Mouse (Mus musculus) CH12.LX (cell line): ENCODE measurements at regions not wholly inside any gene's neighbourhood (a gene's known extent, or its start where the extent isn't known, plus 50 kb on each side); places are given as distances from the start of the nearest gene placed in this dataset.

Experiments
- DNase-seq: peaks from one replicate; pipeline ENCODE4 v3.0.0-alpha.2; 2013; ENCODE audit errors: extremely low read depth
- H3K27ac ChIP-seq: 2 replicates; pipeline ENCODE4 v1.5.1; 2012; ENCODE audit warnings: low read depth, mild to moderate bottlenecking, control low read depth, moderate library complexity; ENCODE audit not compliant: insufficient read depth
- H3K27me3 ChIP-seq: replicated peaks from 2 replicates; pipeline ENCODE3; 2012; ENCODE audit warnings: inconsistent platforms
- H3K36me3 ChIP-seq, 2 experiments: replicated peaks in 1 of 2; 2 replicates each; pipeline versions ENCODE3 to v1.6.1; 2012; ENCODE audit warnings: inconsistent platforms in 1 of 2, low read length in 1 of 2, mild to moderate bottlenecking in 1 of 2, mixed read lengths in 1 of 2, moderate library complexity in 1 of 2; ENCODE audit not compliant: control insufficient read depth in 1 of 2, insufficient read depth in 1 of 2
- H3K4me1 ChIP-seq, 2 experiments: 2 replicates each; pipeline ENCODE4 v1.6.1; 2012; ENCODE audit warnings: inconsistent platforms in 1 of 2, moderate library complexity in 1 of 2; ENCODE audit not compliant: insufficient read depth in 2 of 2, control insufficient read depth in 1 of 2
- H3K4me2 ChIP-seq: 2 replicates; pipeline ENCODE4 v1.6.1; 2012; ENCODE audit warnings: low read depth, mild to moderate bottlenecking, control low read depth; ENCODE audit not compliant: poor library complexity, insufficient read depth, severe bottlenecking
- H3K4me3 ChIP-seq, 3 experiments: fragments of 150-350 bp in 1 of 3; sonication (generic) in 1 of 3; replicated peaks in 1 of 3; 2 replicates each; pipeline versions ENCODE3 to v1.5.1; 2011 to 2012; ENCODE audit warnings: low read depth in 2 of 3, low read length in 2 of 3, mild to moderate bottlenecking in 2 of 3, moderate library complexity in 2 of 3, control low read depth in 1 of 3, improper control_type of control experiment in 1 of 3, inconsistent platforms in 1 of 3, mixed read lengths in 1 of 3; ENCODE audit not compliant: poor library complexity in 1 of 3
- H3K79me2 ChIP-seq: replicated peaks from 2 replicates; pipeline ENCODE4 v1.6.1; 2012; ENCODE audit warnings: mild to moderate bottlenecking, moderate library complexity; ENCODE audit not compliant: control insufficient read depth, poor library complexity, insufficient read depth, severe bottlenecking; ENCODE audit errors: extremely low read depth
- H3K9ac ChIP-seq: 2 replicates; pipeline ENCODE4 v1.6.1; 2012; ENCODE audit warnings: low read depth, mild to moderate bottlenecking, control low read depth, moderate library complexity; ENCODE audit not compliant: insufficient read depth
- H3K9me3 ChIP-seq: replicated peaks from 2 replicates; pipeline ENCODE3; 2012; ENCODE audit warnings: low read length, inconsistent platforms, mixed read lengths
- BHLHE40 ChIP-seq: IDR thresholded peaks from 2 replicates; pipeline ENCODE4 v1.6.1; 2011; ENCODE audit warnings: mild to moderate bottlenecking, low read depth, low read length, improper control_type of control experiment
- CHD2 ChIP-seq: IDR thresholded peaks from 2 replicates; pipeline ENCODE4 v1.6.1; 2011; ENCODE audit warnings: low read length, improper control_type of control experiment
- CTCF ChIP-seq, 2 experiments: IDR thresholded peaks in 1 of 2; conservative IDR thresholded peaks in 1 of 2; 2 replicates each; pipeline ENCODE4 v1.5.1; 2011 to 2012; ENCODE audit warnings: low read depth in 2 of 2, low read length in 2 of 2, improper control_type of control experiment in 1 of 2, inconsistent platforms in 1 of 2, mild to moderate bottlenecking in 1 of 2, moderate library complexity in 1 of 2
- E2F4 ChIP-seq: IDR thresholded peaks from 2 replicates; pipeline ENCODE4 v1.6.1; 2011; ENCODE audit warnings: low read depth, low read length, improper control_type of control experiment; ENCODE audit not compliant: insufficient replicate concordance
- EP300 ChIP-seq: IDR thresholded peaks from 2 replicates; pipeline ENCODE4 v1.6.1; 2011; ENCODE audit warnings: low read length, improper control_type of control experiment
- ETS1 ChIP-seq: conservative IDR thresholded peaks from 2 replicates; pipeline ENCODE4 v1.6.1; 2012; ENCODE audit warnings: low read depth, mild to moderate bottlenecking, inconsistent platforms, low read length, improper control_type of control experiment, moderate library complexity
- GABPA ChIP-seq: IDR thresholded peaks from 2 replicates; pipeline ENCODE4 v1.6.1; 2012; ENCODE audit warnings: low read depth, low read length, improper control_type of control experiment, inconsistent platforms; ENCODE audit not compliant: insufficient replicate concordance
- HCFC1 ChIP-seq: IDR thresholded peaks from 2 replicates; pipeline ENCODE4 v1.6.1; 2012; ENCODE audit warnings: low read depth, mild to moderate bottlenecking, inconsistent platforms, low read length, improper control_type of control experiment
- IRF4 ChIP-seq: IDR thresholded peaks from 2 replicates; pipeline ENCODE4 v1.6.1; 2014; ENCODE audit warnings: low read depth, mild to moderate bottlenecking, inconsistent platforms, low read length, improper control_type of control experiment
- JUN ChIP-seq: IDR thresholded peaks from 2 replicates; pipeline ENCODE4 v1.6.1; 2011; ENCODE audit warnings: low read depth, mild to moderate bottlenecking, low read length, improper control_type of control experiment, moderate library complexity; ENCODE audit not compliant: insufficient read depth
- JUND ChIP-seq: conservative IDR thresholded peaks from 2 replicates; pipeline ENCODE4 v1.6.1; 2011; ENCODE audit warnings: low read depth, low read length, improper control_type of control experiment
- KAT2A ChIP-seq: IDR thresholded peaks from 2 replicates; pipeline ENCODE4 v1.6.1; 2012; ENCODE audit warnings: low read length, improper control_type of control experiment, inconsistent platforms; ENCODE audit not compliant: insufficient replicate concordance
- MAX ChIP-seq: IDR thresholded peaks from 2 replicates; pipeline ENCODE4 v1.6.1; 2011; ENCODE audit warnings: low read length, improper control_type of control experiment
- MAZ ChIP-seq: IDR thresholded peaks from 2 replicates; pipeline ENCODE4 v1.6.1; 2012; ENCODE audit warnings: low read depth, mild to moderate bottlenecking, inconsistent platforms, low read length, improper control_type of control experiment, moderate library complexity
- NRF1 ChIP-seq: IDR thresholded peaks from 2 replicates; pipeline ENCODE4 v1.6.1; 2014; ENCODE audit warnings: low read depth, mild to moderate bottlenecking, inconsistent platforms, low read length, improper control_type of control experiment, moderate library complexity
- RAD21 ChIP-seq: IDR thresholded peaks from 2 replicates; pipeline ENCODE4 v1.6.1; 2011; ENCODE audit warnings: low read depth, mild to moderate bottlenecking, low read length, improper control_type of control experiment, moderate library complexity
- RCOR1 ChIP-seq: conservative IDR thresholded peaks from 2 replicates; pipeline ENCODE4 v1.6.1; 2012; ENCODE audit warnings: low read depth, mild to moderate bottlenecking, inconsistent platforms, low read length, improper control_type of control experiment
- SIN3A ChIP-seq: IDR thresholded peaks from 2 replicates; pipeline ENCODE4 v1.6.1; 2012; ENCODE audit warnings: low read length, improper control_type of control experiment, inconsistent platforms
- SMC3 ChIP-seq: IDR thresholded peaks from 2 replicates; pipeline ENCODE4 v1.6.1; 2011; ENCODE audit warnings: low read depth, low read length, improper control_type of control experiment
- TCF12 ChIP-seq: IDR thresholded peaks from 2 replicates; pipeline ENCODE4 v1.6.1; 2014; ENCODE audit warnings: low read depth, mild to moderate bottlenecking, inconsistent platforms, low read length, improper control_type of control experiment
- UBTF ChIP-seq: IDR thresholded peaks from 2 replicates; pipeline ENCODE4 v1.6.1; 2012; ENCODE audit warnings: low read depth, mild to moderate bottlenecking, inconsistent platforms, low read length, improper control_type of control experiment, moderate library complexity
- USF1 ChIP-seq: IDR thresholded peaks from 2 replicates; pipeline ENCODE4 v1.6.1; 2014; ENCODE audit warnings: low read depth, mild to moderate bottlenecking, inconsistent platforms, low read length, improper control_type of control experiment
- ZC3H11A ChIP-seq: IDR thresholded peaks from 2 replicates; pipeline ENCODE4 v1.6.1; 2012; ENCODE audit warnings: low read depth, mild to moderate bottlenecking, inconsistent platforms, low read length, improper control_type of control experiment
- ZKSCAN1 ChIP-seq: IDR thresholded peaks from 2 replicates; pipeline ENCODE4 v1.6.1; 2012; ENCODE audit warnings: low read depth, inconsistent platforms, low read length, improper control_type of control experiment, borderline replicate concordance
- ZMIZ1 ChIP-seq: IDR thresholded peaks from 2 replicates; pipeline ENCODE4 v1.6.1; 2012; ENCODE audit warnings: low read depth, mild to moderate bottlenecking, inconsistent platforms, low read length, improper control_type of control experiment
- dilution Hi-C: fragments of 300-500 bp; cut with MboI; formaldehyde crosslinking; loops from 2 replicates; pipeline ENCODE4 v1.14.3; 2020; ENCODE audit warnings: low sequenced_read_pairs; ENCODE audit not compliant: extremely low pct_unique_long_range_greater_than_20kb, extremely low pct_ligation_motif_present
- in situ Hi-C: fragments of 300-500 bp; cut with MboI; formaldehyde crosslinking; loops from 3 replicates; pipeline ENCODE4 v1.14.3; 2019; ENCODE audit warnings: low sequenced_read_pairs, low pct_ligation_motif_present, low pct_unique_long_range_greater_than_20kb, mixed read lengths

- dilution Hi-C loops: no loop called here
Observed at GRCm38 (mm10) chr1:90349611-90350010, 145.8 kb downstream of the Ackr3 start.

GRCm38 (mm10) chr1:90353325-90353724 is 149.5 kb downstream of the Ackr3 start:
- H3K27ac ChIP-seq: no peak overlapping the region
- H3K4me1 ChIP-seq: no peaks in the 10 kb centered on the region
- TF ChIP-seq HCFC1 (no peak), UBTF (no peak), SMC3 (no peak), KAT2A (no peak), USF1 (no peak), NRF1 (no peak), E2F4 (no peak), BHLHE40 (no peak), RCOR1 (no peak), IRF4 (no peak), RAD21 (no peak), MAX (no peak), CHD2 (no peak), ZKSCAN1 (no peak), EP300 (no peak), ZMIZ1 (no peak), MAZ (no peak), JUND (no peak)
- H3K4me2 ChIP-seq: no peak overlapping the region
- H3K79me2 ChIP-seq: no peaks in the 10 kb centered on the region
- H3K27me3 ChIP-seq: no peaks in the 10 kb centered on the region
- no peak for DNase-seq
- in situ Hi-C loops (loop anchor here (25.0 kb wide), 1 partner anchor 234 kb away; no protein-coding TSS in a partner anchor), dilution Hi-C loops (no loop called here)
- H3K36me3 ChIP-seq: no peaks in the 10 kb centered on the region
- no peak overlapping the region for H3K4me3 ChIP-seq
- H3K9ac ChIP-seq: no peak overlapping the region
- H3K9me3 ChIP-seq: no peaks in the 10 kb centered on the region

More at GRCm38 (mm10) chr1:90349611-90350010, 145.8 kb downstream of the Ackr3 start:
- Histone ChIP-seq H3K79me2 (no peaks in the 10 kb centered on the region), H3K4me1 (no peaks in the 10 kb centered on the region), H3K36me3 (no peaks in the 10 kb centered on the region), H3K4me2 (no peak overlapping the region)
- in situ Hi-C loops: loop anchor here (25.0 kb wide), 1 partner anchor 238 kb away; no protein-coding TSS in a partner anchor
- no peak for DNase-seq
- TF ChIP-seq HCFC1 (no peak), GABPA (no peak), CTCF (conservative IDR thresholded peaks at IDR 0.05 in 1 of 2, IDR thresholded peaks at IDR 0.05 in 1 of 2; ENCODE audit: low read depth in 2 of 2, low read length in 2 of 2) (no peak), ZKSCAN1 (no peak), E2F4 (no peak), EP300 (no peak), IRF4 (no peak), TCF12 (no peak), ZC3H11A (no peak), JUN (no peak), UBTF (no peak), MAZ (no peak), ETS1 (no peak), USF1 (no peak), SIN3A (no peak), NRF1 (no peak), CHD2 (no peak), RAD21 (no peak), JUND (no peak)
- TF ChIP-seq, all 38 proteins: peak for 0
- Histone ChIP-seq H3K9me3 (no peaks in the 10 kb centered on the region), H3K27ac (no peak overlapping the region), H3K27me3 (no peaks in the 10 kb centered on the region), H3K9ac (no peak overlapping the region), H3K4me3 (no peak overlapping the region)
